Mouse (Mus musculus) limb, embryonic 14.5 days (tissue): ENCODE data around the gene Rpusd1. TPM values are rescaled to one million over a fixed set of nuclear protein-coding genes. Genes with fewer than 3 reads are reported as not detected.

Source experiments
- ATAC-seq: fragments of 200-750 bp; cut with Nextera tagmentation; 2 replicates; pipeline ENCODE4 v1.8.0; 2017; ENCODE audit warnings: low read depth, moderate number of reproducible peaks, moderate TSS enrichment; ENCODE audit not compliant: low FRiP score
- DNase-seq: peaks from one replicate; pipeline ENCODE4 v3.0.0-alpha.2; 2015; ENCODE audit warnings: low spot score
- H3K27ac ChIP-seq: fragments of 300-500 bp; sonication (generic); replicated peaks from 2 replicates; pipeline ENCODE4 v1.5.1; 2014; ENCODE audit warnings: low read depth, mild to moderate bottlenecking, low read length, moderate library complexity, mixed read lengths
- H3K27me3 ChIP-seq: fragments of 300-500 bp; sonication (generic); 2 replicates; pipeline ENCODE4 v1.6.1; 2014; ENCODE audit warnings: low read length, mixed read lengths; ENCODE audit not compliant: control insufficient read depth, insufficient read depth
- H3K36me3 ChIP-seq: fragments of 300-500 bp; sonication (generic); 2 replicates; pipeline ENCODE4 v1.6.1; 2014; ENCODE audit warnings: mild to moderate bottlenecking, low read length, moderate library complexity, mixed read lengths; ENCODE audit not compliant: control insufficient read depth, insufficient read depth
- H3K4me1 ChIP-seq: fragments of 300-500 bp; sonication (generic); 2 replicates; pipeline ENCODE4 v1.6.1; 2014; ENCODE audit warnings: antibody characterized with exemption, low read length, mixed read lengths; ENCODE audit not compliant: control insufficient read depth, insufficient read depth
- H3K4me2 ChIP-seq: fragments of 300-500 bp; sonication (generic); replicated peaks from 2 replicates; pipeline ENCODE4 v1.6.1; 2014; ENCODE audit warnings: low read depth, mild to moderate bottlenecking, low read length, moderate library complexity; ENCODE audit not compliant: severe bottlenecking
- H3K4me3 ChIP-seq: fragments of 300-500 bp; sonication (generic); replicated peaks from 2 replicates; pipeline ENCODE4 v1.5.1; 2014; ENCODE audit warnings: low read length
- H3K9ac ChIP-seq: fragments of 300-500 bp; sonication (generic); 2 replicates; pipeline ENCODE4 v1.6.1; 2014; ENCODE audit warnings: mild to moderate bottlenecking, low read depth, low read length, moderate library complexity; ENCODE audit not compliant: severe bottlenecking
- H3K9me3 ChIP-seq: fragments of 300-500 bp; sonication (generic); 2 replicates; pipeline ENCODE4 v1.6.1; 2016; ENCODE audit warnings: low read length; ENCODE audit not compliant: control insufficient read depth
- POLR2A ChIP-seq: fragments of 200-500 bp; IDR thresholded peaks from 2 replicates; pipeline ENCODE4 v1.8.0; 2012; ENCODE audit warnings: inconsistent platforms, mild to moderate bottlenecking, moderate library complexity, borderline replicate concordance; ENCODE audit not compliant: insufficient read depth, insufficient read length; ENCODE audit errors: extremely low read depth
- WGBS: fragments of 180-500 bp; shearing (Covaris S2); extraction: QIAGEN DNeasy Blood & Tissue Kit; methylation state at CpG from one replicate; pipeline ENCODE4 v1.1.7; 2014; 5-methylcytosine and 5-hydroxymethylcytosine counted together
- polyA plus RNA-seq, 2 experiments: library from polyadenylated mRNA; depleted of rRNA in 1 of 2; stranded (reverse) in 1 of 2; unstranded in 1 of 2; fragments of >200 nt; fragmentation: Nextera tagmentation in 1 of 2; extraction: Ambion mirVana in 1 of 2; gene quantifications; 2 replicates each; pipeline versions ENCODE4 v1.2.1 to v1.2.3; 2012 to 2014

Rpusd1 gene
- polyA plus RNA-seq, 2 experiments, result 26.6 to 48.2 TPM

- Histone ChIP-seq H3K9ac (no peak overlapping the region), H3K4me3 (no peak overlapping the region), H3K27me3 (peaks cover 4% of the 10 kb centered on the region; the same call in 1 of the 2 replicates), H3K36me3 (no peaks in the 10 kb centered on the region), H3K4me2 (no peak overlapping the region), H3K4me1 (no peaks in the 10 kb centered on the region), H3K9me3 (no peaks in the 10 kb centered on the region), H3K27ac (no peak overlapping the region)
- TF ChIP-seq POLR2A, result no peak
- no peak for ATAC-seq
- WGBS, result 82% methylated on average over 4 of the region's 4 CpGs
- no peak for DNase-seq
These were observed 16.3 kb upstream of the Rpusd1 start for GRCm38 (mm10) chr17:25711136-25711535.

- ATAC-seq (no peak), DNase-seq (no peak)
- Histone ChIP-seq H3K4me2 (no peak overlapping the region), H3K27ac (no peak overlapping the region), H3K4me1 (peaks cover 4% of the 10 kb centered on the region; the same call in 1 of the 2 replicates), H3K9ac (no peak overlapping the region), H3K27me3 (peaks cover 23% of the 10 kb centered on the region), H3K9me3 (no peaks in the 10 kb centered on the region), H3K36me3 (peaks cover 15% of the 10 kb centered on the region; the same call in 1 of the 2 replicates), H3K4me3 (no peak overlapping the region)
- no peak for TF ChIP-seq POLR2A
- 54% methylated on average over 3 of the region's 3 CpGs for WGBS
These were observed 11.8 kb upstream of the Rpusd1 start for GRCm38 (mm10) chr17:25715627-25716026.

GRCm38 (mm10) chr17:25716130-25716529 lies 11.3 kb upstream of the Rpusd1 start:
- H3K9ac ChIP-seq, result no peak overlapping the region
- no peak for DNase-seq
- 0% methylated on average over 6 of the region's 6 CpGs for WGBS
- no peak overlapping the region for H3K4me3 ChIP-seq
- H3K9me3 ChIP-seq, result no peaks in the 10 kb centered on the region
- no peak overlapping the region for H3K4me2 ChIP-seq
- ATAC-seq, result no peak
- H3K4me1 ChIP-seq, result peaks cover 4% of the 10 kb centered on the region; the same call in 1 of the 2 replicates
- TF ChIP-seq POLR2A, result no peak
- peaks cover 23% of the 10 kb centered on the region for H3K27me3 ChIP-seq
- peaks cover 20% of the 10 kb centered on the region for H3K36me3 ChIP-seq
- H3K27ac ChIP-seq, result no peak overlapping the region

GRCm38 (mm10) chr17:25716711-25717637 lies 10.5 kb upstream of the Rpusd1 start, which contains the start of gene Gng13:
Gene Gng13, plus strand, starts transcription at chr17:25717171.
- peaks cover 21% of the 10 kb centered on the region for H3K36me3 ChIP-seq
- H3K4me3 ChIP-seq, result peak within 1 kb of the TSS; percentile 40
- H3K9me3 ChIP-seq, result no peaks in the 10 kb centered on the region
- peaks cover 4% of the 10 kb centered on the region; the same call in 1 of the 2 replicates for H3K4me1 ChIP-seq
- ATAC-seq (peak; percentile 39; the same call in 1 of the 2 replicates), DNase-seq (no peak)
- WGBS, result 1% methylated on average over 27 of the region's 45 CpGs
- H3K27ac ChIP-seq, result no peak within 1 kb of the TSS
- H3K9ac ChIP-seq, result peak within 1 kb of the TSS; percentile 55
- no peak for TF ChIP-seq POLR2A
- peaks cover 23% of the 10 kb centered on the region for H3K27me3 ChIP-seq
- H3K4me2 ChIP-seq, result peak within 1 kb of the TSS; percentile 69

- Histone ChIP-seq H3K4me1 (peaks cover 4% of the 10 kb centered on the region; the same call in 1 of the 2 replicates), H3K4me2 (peak overlapping the region; percentile 69), H3K9ac (peak overlapping the region; percentile 55), H3K36me3 (peaks cover 21% of the 10 kb centered on the region), H3K4me3 (peak overlapping the region; percentile 40), H3K9me3 (no peaks in the 10 kb centered on the region), H3K27me3 (peaks cover 23% of the 10 kb centered on the region), H3K27ac (no peak overlapping the region)
- ATAC-seq, result no peak
- DNase-seq, result no peak
- no peak for TF ChIP-seq POLR2A
- 12% methylated on average over 6 of the region's 6 CpGs for WGBS
These were observed 9.8 kb upstream of the Rpusd1 start for GRCm38 (mm10) chr17:25717691-25718090.
